Mouse (Mus musculus): Measurements from ENCODE around the gene Srgap3.

Gene Srgap3

GRCm38 (mm10) chr6:112949220-112949619 is 2.2 kb upstream of the Srgap3 start:
- no peak for DNase-seq

DNA sequence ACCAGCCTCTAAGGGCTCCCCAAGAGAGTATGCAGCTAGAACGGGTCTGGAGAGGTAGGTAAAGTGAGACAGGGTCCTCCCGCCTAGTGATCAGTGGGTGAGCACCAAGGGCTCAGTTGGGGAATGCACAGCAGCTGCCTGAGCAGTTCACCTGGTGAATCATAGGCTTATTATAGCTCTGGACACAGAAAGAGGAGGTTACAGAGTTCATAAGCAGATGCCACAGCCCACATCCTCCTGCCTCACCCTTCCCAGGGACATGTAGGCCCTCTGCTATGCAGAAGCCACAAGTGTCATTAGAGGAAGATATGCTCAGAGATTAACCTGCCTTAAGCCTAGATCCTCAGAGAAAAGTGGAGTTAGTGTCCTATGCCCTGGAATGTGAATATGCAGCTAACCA is 1.4 kb upstream of the Srgap3 start:
- no peak for DNase-seq

GRCm38 (mm10) chr6:112946021-112946811 is 850 bp downstream of the Srgap3 start:
- DNase-seq = peak; percentile 41

DNA sequence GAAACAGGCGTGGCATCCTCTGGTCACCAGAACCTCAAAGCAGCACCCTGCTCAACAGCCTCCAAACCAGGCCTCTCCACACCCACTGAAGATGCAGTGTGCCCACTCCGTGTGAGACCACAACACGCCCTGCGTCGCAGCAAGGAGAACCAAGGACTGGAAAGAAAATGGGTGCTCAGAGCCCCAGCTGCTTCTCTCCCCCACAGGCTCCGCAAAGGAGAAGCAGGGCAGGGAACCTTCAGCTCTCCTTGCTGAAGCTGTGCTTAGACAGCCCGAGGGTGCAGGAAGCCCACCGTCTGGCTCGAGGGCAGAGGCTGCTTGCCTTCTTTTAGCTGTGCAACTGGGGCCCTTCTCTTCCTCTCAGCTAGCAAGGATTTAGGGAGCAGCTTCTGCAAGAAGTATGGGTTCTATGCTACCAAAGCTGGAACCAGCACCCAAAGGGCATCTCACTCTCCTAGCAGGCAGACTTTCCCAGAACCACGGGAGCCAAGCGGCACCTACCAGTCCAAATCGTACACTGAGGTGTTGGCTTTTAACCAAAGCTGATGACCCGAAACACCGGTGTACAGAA is 1.8 kb downstream of the Srgap3 start:
- no peak for DNase-seq

- DNase-seq = no peak
Measured at GRCm38 (mm10) chr6:112943596-112944245, 3.3 kb downstream of the Srgap3 start.

GRCm38 (mm10) chr6:112939281-112939680 is 7.8 kb downstream of the Srgap3 start:
- no peak for DNase-seq

DNA sequence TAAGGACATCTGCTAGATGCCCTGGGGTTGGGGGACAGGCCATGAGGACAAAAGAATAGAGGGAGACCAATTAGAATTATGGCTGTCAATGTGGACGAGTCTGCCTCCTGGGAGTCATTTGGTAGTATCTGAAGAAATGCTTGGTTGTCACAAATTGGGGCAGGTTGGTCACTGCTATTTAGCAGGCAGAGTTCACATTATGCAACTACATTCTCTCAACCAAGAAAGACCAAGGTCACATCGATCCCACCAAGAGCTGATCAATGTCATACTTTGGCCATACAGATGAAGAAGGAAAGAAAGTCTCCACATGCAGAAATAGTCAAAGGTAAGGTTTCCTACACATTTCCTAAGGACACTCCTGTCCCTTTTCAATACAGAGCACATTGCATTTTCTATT is 9.3 kb downstream of the Srgap3 start:
- DNase-seq = no peak

- no peak for DNase-seq
Measured at GRCm38 (mm10) chr6:112934501-112934900, 12.6 kb downstream of the Srgap3 start.

GRCm38 (mm10) chr6:112932611-112933010 is 14.5 kb downstream of the Srgap3 start:
- DNase-seq = no peak

DNA sequence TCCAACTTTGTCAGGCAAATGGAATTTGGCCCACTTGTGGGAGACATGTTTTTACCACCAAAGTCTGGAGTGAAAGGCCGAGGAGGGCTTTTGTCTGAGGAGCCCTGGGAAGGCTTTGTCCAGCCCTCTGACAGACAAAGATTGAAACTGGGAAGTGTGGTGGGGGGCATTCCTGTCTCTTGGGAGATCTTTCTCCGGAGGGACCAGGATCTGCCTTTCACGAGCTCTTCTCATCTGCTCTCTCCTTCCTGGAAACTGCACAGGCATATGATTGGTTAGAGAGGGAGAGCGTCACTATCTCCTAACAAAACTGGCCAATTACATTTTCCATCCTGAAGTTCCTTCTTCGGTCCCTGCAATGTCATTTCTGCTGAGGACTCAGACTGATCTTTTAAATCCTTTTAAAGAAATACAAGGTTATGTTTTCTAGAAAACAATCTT is 17.0 kb downstream of the Srgap3 start:
- no peak for DNase-seq

- DNase-seq = no peak
Measured at GRCm38 (mm10) chr6:112929291-112929984, 17.6 kb downstream of the Srgap3 start.

DNA sequence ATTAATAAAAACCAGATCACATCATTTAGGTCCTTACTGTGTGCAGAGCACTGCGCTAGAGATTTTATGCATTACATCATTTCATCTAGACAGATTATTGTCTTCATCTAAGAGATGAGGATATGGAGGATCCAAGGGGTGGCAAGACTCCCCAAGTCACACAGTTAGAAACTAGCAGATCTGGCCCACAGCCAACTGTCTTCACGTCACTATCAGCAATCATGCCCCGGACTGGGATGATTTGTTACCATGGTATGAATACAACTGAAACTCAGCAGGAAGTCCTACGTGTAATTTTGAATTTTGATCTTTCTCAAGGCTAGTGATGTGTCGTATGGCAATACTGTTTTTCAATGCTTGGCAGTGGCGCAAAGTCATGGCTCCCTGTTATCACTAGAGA is 18.2 kb downstream of the Srgap3 start:
- DNase-seq = peak; percentile 28

- DNase-seq = no peak
Measured at GRCm38 (mm10) chr6:112927341-112927740, 19.7 kb downstream of the Srgap3 start.

GRCm38 (mm10) chr6:112926011-112926410 is 21.1 kb downstream of the Srgap3 start:
- DNase-seq = no peak

DNA sequence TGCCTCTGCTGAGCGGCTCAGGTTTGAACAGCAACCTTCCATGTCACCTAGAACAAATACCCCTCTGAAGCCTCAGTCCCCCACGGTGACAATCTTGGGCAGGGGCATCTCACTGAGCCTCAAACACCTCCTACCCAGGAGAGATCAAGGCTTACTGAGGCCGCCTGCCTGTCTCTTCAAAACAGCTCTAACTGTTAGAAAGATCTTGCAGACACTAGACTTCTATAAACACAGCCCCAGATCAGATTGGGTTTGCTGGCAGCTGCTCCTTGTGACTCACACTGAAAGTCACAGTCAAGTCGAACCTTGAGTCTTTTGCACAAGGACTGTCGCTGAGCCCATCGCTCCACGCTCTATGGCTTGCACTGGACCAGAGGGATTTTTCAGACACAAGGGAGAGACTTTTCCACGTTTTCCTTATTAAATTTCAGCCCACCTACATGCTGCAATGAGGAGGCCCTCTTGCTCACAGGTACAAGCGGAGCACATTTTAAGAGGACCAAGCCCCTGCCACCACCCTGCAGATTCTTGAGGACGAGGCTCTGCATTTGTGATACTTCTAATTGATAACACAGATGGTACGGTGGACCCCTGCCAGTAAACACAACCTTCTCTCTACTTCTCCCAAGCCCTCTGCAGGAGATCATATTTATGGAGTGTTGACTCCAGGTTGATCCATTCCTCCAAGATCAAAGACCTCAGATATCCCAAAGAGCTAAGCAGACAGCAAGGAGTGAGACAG is 21.7 kb downstream of the Srgap3 start:
- DNase-seq = no peak

DNA sequence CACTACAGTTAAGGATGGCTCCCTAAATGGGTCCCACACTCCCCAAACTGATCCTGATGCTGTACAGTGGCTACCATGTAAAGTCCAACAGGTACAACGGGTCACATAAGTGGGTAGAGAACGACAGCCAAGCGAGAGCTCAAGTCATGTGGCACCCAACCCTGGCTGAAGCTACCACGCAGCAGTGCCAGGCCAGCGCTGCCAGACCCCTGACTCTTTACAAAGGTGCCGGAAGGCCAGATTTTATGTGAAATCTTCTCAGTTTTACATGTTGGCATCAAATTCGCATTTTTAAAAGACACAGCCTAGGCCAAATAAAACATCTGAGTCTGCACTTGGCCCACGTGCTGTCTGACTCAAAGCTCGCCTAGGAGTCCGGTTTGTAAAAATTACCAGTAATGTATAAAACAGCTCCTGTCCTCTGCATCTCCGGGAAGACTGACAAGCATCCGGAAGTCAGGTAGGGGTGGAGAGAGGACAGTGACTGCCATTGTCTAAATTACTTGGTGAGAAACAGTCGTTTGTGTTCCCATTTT is 22.4 kb downstream of the Srgap3 start:
- no peak for DNase-seq

GRCm38 (mm10) chr6:112920619-112921195 is 26.4 kb downstream of the Srgap3 start:
- DNase-seq = no peak

- no peak for DNase-seq
Measured at GRCm38 (mm10) chr6:112917717-112918116, 29.3 kb downstream of the Srgap3 start.

DNA sequence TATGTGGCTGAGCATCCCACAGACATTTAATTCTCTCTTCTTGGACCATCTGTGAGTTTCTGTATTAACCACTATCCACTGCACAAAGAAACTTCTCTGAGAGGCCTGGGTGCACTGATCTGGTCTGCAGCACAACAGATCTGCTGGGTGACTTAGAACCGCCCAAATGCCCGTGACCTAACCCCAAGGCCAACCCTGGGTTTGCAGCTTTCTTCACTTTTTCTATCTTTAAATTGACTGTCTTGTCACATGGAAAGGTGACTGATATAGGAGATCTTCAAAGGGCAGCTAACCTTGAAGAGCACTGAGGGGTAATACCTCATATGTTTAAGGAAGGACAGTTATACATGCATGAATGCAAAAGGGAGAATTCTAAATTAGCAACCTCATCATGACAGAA is 30.8 kb downstream of the Srgap3 start:
- no peak for DNase-seq

GRCm38 (mm10) chr6:112912552-112912951 is 34.5 kb downstream of the Srgap3 start:
- no peak for DNase-seq

GRCm38 (mm10) chr6:112909711-112910110 is 37.4 kb downstream of the Srgap3 start:
- no peak for DNase-seq
